Mouse (Mus musculus) bone marrow, adult 2 months (tissue): Measurements from ENCODE around the gene Amz2. TPM values are rescaled to one million over a fixed set of nuclear protein-coding genes. Genes with fewer than 3 reads are reported as not detected.

Experiments
- H3K27ac ChIP-seq: fragments of 200-500 bp; 2 replicates; pipeline ENCODE4 v1.5.1; 2012; ENCODE audit warnings: low read depth, mild to moderate bottlenecking, control low read depth, inconsistent platforms, low read length; ENCODE audit not compliant: control insufficient read depth, poor library complexity, insufficient read depth
- H3K4me1 ChIP-seq: fragments of 200-500 bp; 2 replicates; pipeline ENCODE4 v1.6.1; 2011; ENCODE audit warnings: low read length; ENCODE audit not compliant: control insufficient read depth, insufficient read depth
- H3K4me3 ChIP-seq: fragments of 200-500 bp; replicated peaks from 2 replicates; pipeline ENCODE3; 2011; ENCODE audit warnings: mild to moderate bottlenecking, low read depth, low read length, control low read depth; ENCODE audit not compliant: control insufficient read depth
- CTCF ChIP-seq: fragments of 200-500 bp; IDR thresholded peaks from 2 replicates; pipeline ENCODE4 v1.5.1; 2011; ENCODE audit warnings: low read length, control low read depth; ENCODE audit not compliant: control insufficient read depth, insufficient read depth
- POLR2A ChIP-seq: fragments of 200-500 bp; IDR thresholded peaks from 2 replicates; pipeline ENCODE4 v1.6.1; 2011; ENCODE audit warnings: low read depth, mild to moderate bottlenecking, control low read depth, low read length, borderline replicate concordance; ENCODE audit not compliant: control insufficient read depth
- WGBS: fragments of 180-500 bp; shearing (Covaris S2); methylation state at CpG from one replicate; pipeline ENCODE4 v1.1.7; 2018; 5-methylcytosine and 5-hydroxymethylcytosine counted together
- polyA plus RNA-seq: library from polyadenylated mRNA; stranded (reverse); fragments of >200 nt; gene quantifications from 2 replicates; pipeline ENCODE4 v1.2.4, GENCODE M21; 2011; ENCODE audit warnings: low replicate concordance; ENCODE audit not compliant: missing spikeins, insufficient read depth, insufficient read length

The Amz2 gene
- polyA plus RNA-seq, 1 experiment, result 19.3 TPM

DNA sequence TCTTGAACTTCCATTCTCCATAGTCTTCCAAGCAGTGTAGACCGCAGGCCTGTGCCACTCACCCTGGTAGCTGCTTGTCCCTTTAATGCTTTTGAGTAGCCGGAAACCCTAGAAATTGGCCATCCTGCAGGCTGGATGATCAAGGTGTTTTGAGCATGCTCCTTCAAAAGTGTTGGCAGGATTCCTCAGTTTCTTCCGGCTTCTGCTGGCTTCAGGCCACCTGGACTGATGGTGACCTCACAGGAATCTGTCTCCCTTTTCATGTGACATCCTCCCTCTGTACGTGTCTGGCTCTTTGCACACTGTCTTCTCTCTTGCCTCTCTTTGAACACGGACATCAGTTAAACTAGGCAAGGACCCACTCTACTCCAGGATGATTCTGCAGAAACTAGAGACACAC, 74.5 kb downstream of the Amz2 start:
- TF ChIP-seq CTCF, result no peak
- no peak for TF ChIP-seq POLR2A
- 84% methylated on average over 5 of the region's 5 CpGs for WGBS
- H3K27ac ChIP-seq, result no peak overlapping the region

More for the DNA sequence above, 74.5 kb downstream of the Amz2 start:
- Histone ChIP-seq H3K4me1 (peaks cover 10% of the 10 kb centered on the region), H3K4me3 (no peak overlapping the region)

Other genes starting within 250 kb of the Amz2 start
- 0.57 TPM in 1 of 2 replicates, not detected in the other for gene Rgs9, start 127.8 kb upstream of the Amz2 start, polyA plus RNA-seq
- gene Gna13, start 63.1 kb upstream of the Amz2 start, polyA plus RNA-seq, result 9.0 and 28.9 TPM in 2 replicates
- gene 9930022D16Rik, start 12.0 kb upstream of the Amz2 start, polyA plus RNA-seq, result not detected in 2 replicates
- gene Arsg, start 47.4 kb downstream of the Amz2 start, polyA plus RNA-seq, result 1.5 and 3.7 TPM in 2 replicates
- gene Slc16a6, start 47.7 kb downstream of the Amz2 start, polyA plus RNA-seq, result 31.3 and 50.4 TPM in 2 replicates
- 13.3 and 18.3 TPM in 2 replicates for gene Wipi1, start 186.0 kb downstream of the Amz2 start, polyA plus RNA-seq
- 46.3 and 64.2 TPM in 2 replicates for gene Prkar1a, start 223.5 kb downstream of the Amz2 start, polyA plus RNA-seq